Mouse (Mus musculus) left cerebral cortex, adult 2 months (tissue): ENCODE data around the gene Prdm2. TPM values are rescaled to one million over a fixed set of nuclear protein-coding genes. Genes with fewer than 3 reads are reported as not detected.

Experiments used
- DNase-seq, 2 experiments: peaks; one replicate each; pipeline ENCODE4 v3.0.0; 2021 to 2022; ENCODE audit warnings: low spot score in 2 of 2, mixed read lengths in 1 of 2; ENCODE audit errors: extremely low spot score in 1 of 2
- H3K27ac ChIP-seq: fragments of 200-600 bp; 2 replicates; pipeline ENCODE4 v1.8.1; 2022
- H3K4me3 ChIP-seq: fragments of 200-600 bp; 2 replicates; pipeline ENCODE4 v1.8.1; 2022
- CTCF ChIP-seq: fragments of 200-600 bp; IDR thresholded peaks from 2 replicates; pipeline ENCODE4 v1.8.1; 2022; ENCODE audit warnings: antibody characterized with exemption, mild to moderate bottlenecking, moderate library complexity
- intact Hi-C: fragments of 180-260 bp; cut with DNase I; formaldehyde crosslinking; loops from one replicate; pipeline ENCODE4 v1.15.1; 2025
- microRNA-seq, 2 experiments: library from miRNA; unstranded; fragments of <30 nt; microRNA quantifications; one replicate each; pipeline ENCODE4 v1.2.0; 2021
- total RNA-seq, 2 experiments: library from RNA; stranded (reverse); gene quantifications; 2 replicates each; pipeline ENCODE4 v1.2.3; 2021

Gene Prdm2
- total RNA-seq, 2 experiments from 2014 or later = 43.3 to 49.2 TPM

DNA sequence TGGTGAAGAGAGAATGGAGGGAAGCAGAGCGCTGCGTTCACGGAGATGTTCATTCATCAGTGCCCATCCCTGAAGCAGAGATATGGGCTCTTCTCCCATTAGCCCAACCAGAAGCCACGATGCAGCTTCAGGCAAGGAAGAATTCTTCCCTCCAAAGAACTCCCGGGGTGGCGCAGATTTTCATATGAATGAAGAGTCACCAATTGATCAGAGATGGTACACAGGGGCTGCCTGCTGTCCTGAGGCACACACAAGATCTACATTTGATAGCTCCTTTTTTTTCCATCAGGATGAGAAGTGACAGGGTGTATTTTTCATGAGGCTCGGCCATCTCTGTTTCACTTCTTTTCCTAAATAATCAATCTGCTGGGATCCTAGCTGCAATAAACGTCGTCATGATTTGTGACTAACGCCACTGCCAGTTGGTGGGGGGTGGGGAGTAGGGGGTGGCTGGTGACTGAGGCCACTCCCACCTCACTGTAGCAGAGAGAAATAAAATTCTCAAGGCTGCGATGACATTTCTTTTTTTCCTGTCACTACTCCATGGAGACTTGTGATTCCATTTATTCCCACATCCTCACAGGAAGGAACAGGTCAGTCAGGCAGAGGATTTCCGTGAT, 120.6 kb downstream of the Prdm2 start:
- intact Hi-C loops = loop anchor here (5.0 kb wide), 2 partner anchors 45 to 50 kb away; no protein-coding TSS in a partner anchor
- no peak for TF ChIP-seq CTCF

DNA sequence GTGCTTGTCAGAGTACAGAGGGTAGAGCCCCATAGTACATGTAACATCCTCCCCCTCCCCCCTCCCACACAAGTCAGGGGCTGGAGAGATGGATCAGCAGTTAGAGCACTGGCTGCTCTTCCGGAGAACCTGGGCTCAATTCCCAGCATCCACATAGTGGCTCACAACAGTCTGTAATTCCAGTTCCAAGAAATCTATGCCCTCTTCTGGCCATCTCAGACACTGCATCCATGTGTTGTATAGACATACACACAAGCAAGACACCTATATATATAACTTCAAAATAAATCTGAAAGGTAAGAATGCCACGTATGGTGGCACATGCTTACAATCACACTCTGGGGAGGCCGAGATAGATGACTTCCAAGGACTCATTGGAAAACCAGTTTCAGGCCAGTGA, 122.2 kb downstream of the Prdm2 start:
- intact Hi-C loops = loop anchor here (5.0 kb wide), 2 partner anchors 43 to 52 kb away; no protein-coding TSS in a partner anchor
- no peak for DNase-seq
- H3K27ac ChIP-seq = no peak overlapping the region
- no peak overlapping the region for H3K4me3 ChIP-seq
- no peak for TF ChIP-seq CTCF

More for the DNA sequence above, 120.6 kb downstream of the Prdm2 start:
- DNase-seq = no peak
- Histone ChIP-seq H3K27ac (no peak overlapping the region), H3K4me3 (no peak overlapping the region)

DNA sequence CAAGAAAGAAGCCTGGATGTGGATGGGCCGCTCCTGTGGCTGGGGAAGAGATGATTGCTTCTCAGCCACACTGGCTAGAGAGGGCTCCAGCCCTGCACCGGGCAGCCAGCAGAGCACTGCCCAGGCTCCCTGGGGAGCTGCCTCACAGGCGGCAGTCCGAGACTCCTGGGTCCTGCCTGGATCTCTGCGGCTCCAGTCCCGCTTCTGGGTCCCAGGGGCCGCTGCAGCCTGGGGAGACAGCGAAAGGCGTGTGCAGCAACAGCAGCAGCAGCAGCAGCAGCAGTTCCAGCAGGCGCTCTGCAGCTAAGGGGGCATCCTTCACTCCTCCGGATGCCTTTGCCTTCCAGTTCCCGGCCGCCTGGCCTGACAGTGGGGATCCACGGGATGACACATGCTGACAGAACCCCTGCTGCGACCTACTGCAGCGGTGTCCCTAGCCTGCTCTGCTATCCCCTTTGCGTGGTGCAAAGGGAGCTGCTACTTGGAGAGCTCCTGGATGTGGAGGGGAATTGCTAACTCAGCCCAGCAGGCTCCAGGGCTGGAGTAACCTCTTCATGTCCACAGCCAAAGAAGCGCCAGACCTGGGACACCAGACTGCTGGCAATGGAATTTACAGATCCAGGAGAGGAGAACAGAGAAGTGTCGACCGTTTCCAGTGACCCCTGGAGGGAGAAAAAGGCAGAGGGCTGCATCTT, 138.6 kb downstream of the Prdm2 start:
- intact Hi-C loops = no loop called here
- Histone ChIP-seq H3K27ac (no peak overlapping the region), H3K4me3 (peak overlapping the region; percentile 33)
- DNase-seq = peak in 1 of 2 experiments; percentile 12
- no peak; the same call in 1 of the 2 replicates for TF ChIP-seq CTCF

DNA sequence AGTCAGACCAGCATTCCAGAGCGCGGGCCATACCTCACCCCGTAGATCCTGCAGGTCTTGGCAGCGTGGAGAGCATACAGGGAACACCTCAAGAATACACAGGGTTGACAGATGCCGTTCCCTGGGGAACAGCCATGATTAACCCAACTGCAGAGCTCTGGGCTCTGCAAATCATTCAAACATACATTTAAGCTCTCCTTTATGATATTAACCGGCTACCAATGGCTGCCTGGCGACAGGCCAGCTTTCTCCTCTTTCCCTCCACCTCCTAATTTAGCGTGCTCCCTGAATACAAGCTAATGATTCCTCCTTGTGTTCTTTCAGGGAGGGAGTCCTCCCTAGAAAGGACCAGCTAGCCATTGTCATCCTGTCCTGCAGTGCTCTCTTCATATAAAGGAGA, 141.0 kb downstream of the Prdm2 start:
- DNase-seq = no peak
- TF ChIP-seq CTCF = no peak
- H3K27ac ChIP-seq = no peak overlapping the region
- H3K4me3 ChIP-seq = no peak overlapping the region
- intact Hi-C loops = no loop called here

GRCm38 (mm10) chr4:143067006-143067405, 145.8 kb downstream of the Prdm2 start:
- intact Hi-C loops = no loop called here
- H3K27ac ChIP-seq = no peak overlapping the region

GRCm38 (mm10) chr4:143058765-143059344, 153.9 kb downstream of the Prdm2 start:
- H3K4me3 ChIP-seq = no peak overlapping the region
- intact Hi-C loops = no loop called here
- no peak for TF ChIP-seq CTCF
- DNase-seq = no peak
- H3K27ac ChIP-seq = no peak overlapping the region

More at GRCm38 (mm10) chr4:143067006-143067405, 145.8 kb downstream of the Prdm2 start:
- no peak for TF ChIP-seq CTCF
- no peak overlapping the region for H3K4me3 ChIP-seq
- DNase-seq = no peak

Small RNAs within 50 kb of the gene (microRNA-seq; reads per million reads assigned to microRNA genes)
- gene Mir7021 = 0.97 to 1.7 reads per million in 2 experiments

Other genes starting within 250 kb of the Prdm2 start
- 10 to 100 TPM; 15.0 to 15.3 TPM for gene Pdpn, start 86.6 kb upstream of the Prdm2 start, total RNA-seq
- gene Lrrc38, start 136.8 kb upstream of the Prdm2 start, total RNA-seq = 1 to 10 TPM; 2.3 TPM
- not detected for gene Pramel1, start 181.4 kb upstream of the Prdm2 start, total RNA-seq
- 10 to 100 TPM; 12.5 to 12.8 TPM for gene Pramef8, start 199.4 kb upstream of the Prdm2 start, total RNA-seq
- not detected for gene Oog4, start 237.3 kb upstream of the Prdm2 start, total RNA-seq